Mouse (Mus musculus) liver, postnatal 0 days (tissue): Measurements from ENCODE around the gene Toporsl. TPM values are rescaled to one million over a fixed set of nuclear protein-coding genes. Genes with fewer than 3 reads are reported as not detected.

Source experiments
- ATAC-seq: fragments of 200-750 bp; cut with Nextera tagmentation; 2 replicates; pipeline ENCODE4 v1.8.0; 2017; ENCODE audit warnings: mild to moderate bottlenecking, moderate library complexity
- DNase-seq: peaks from one replicate; pipeline ENCODE4 v3.0.0-alpha.2; 2016
- H3K27ac ChIP-seq: fragments of 300-500 bp; sonication (generic); 2 replicates; pipeline ENCODE4 v1.5.1; 2014; ENCODE audit warnings: antibody characterized with exemption, moderate library complexity, mild to moderate bottlenecking, low read depth
- H3K27me3 ChIP-seq: fragments of 300-500 bp; sonication (generic); 2 replicates; pipeline ENCODE4 v1.6.1; 2014; ENCODE audit warnings: low read length, control low read depth, mixed read lengths; ENCODE audit not compliant: insufficient read depth
- H3K36me3 ChIP-seq: fragments of 300-500 bp; sonication (generic); replicated peaks from 2 replicates; pipeline ENCODE4 v1.6.1; 2014; ENCODE audit warnings: mild to moderate bottlenecking, control low read depth, low read length, moderate library complexity, mixed read lengths; ENCODE audit not compliant: insufficient read depth
- H3K4me1 ChIP-seq: fragments of 300-500 bp; sonication (generic); 2 replicates; pipeline ENCODE4 v1.6.1; 2014; ENCODE audit warnings: antibody characterized with exemption, mild to moderate bottlenecking, control low read depth; ENCODE audit not compliant: insufficient read depth
- H3K4me2 ChIP-seq: fragments of 300-500 bp; sonication (generic); 2 replicates; pipeline ENCODE4 v1.6.1; 2014; ENCODE audit warnings: low read depth, mild to moderate bottlenecking, low read length, moderate library complexity, mixed read lengths
- H3K4me3 ChIP-seq: fragments of 300-500 bp; sonication (generic); 2 replicates; pipeline ENCODE4 v1.5.1; 2014; ENCODE audit warnings: low read depth, low read length
- H3K9ac ChIP-seq: fragments of 300-500 bp; sonication (generic); replicated peaks from 2 replicates; pipeline ENCODE4 v1.6.1; 2014; ENCODE audit warnings: mild to moderate bottlenecking, moderate library complexity
- H3K9me3 ChIP-seq: fragments of 300-500 bp; sonication (generic); 2 replicates; pipeline ENCODE4 v1.6.1; 2016; ENCODE audit warnings: mild to moderate bottlenecking, control low read depth, low read length, mixed read lengths
- CTCF ChIP-seq: sonication (generic); IDR thresholded peaks from 2 replicates; pipeline ENCODE4 v1.5.1; 2016; ENCODE audit warnings: antibody characterized with exemption, low read depth
- EP300 ChIP-seq: IDR thresholded peaks from 2 replicates; pipeline ENCODE4 v1.6.1; 2016; ENCODE audit warnings: antibody characterized with exemption, low read depth, mild to moderate bottlenecking
- WGBS: fragments of 180-500 bp; shearing (Covaris S2); extraction: QIAGEN DNeasy Blood & Tissue Kit; methylation state at CpG from one replicate; pipeline ENCODE4 v1.1.7; 2014; ENCODE audit not compliant: insufficient replicate concordance; 5-methylcytosine and 5-hydroxymethylcytosine counted together
- polyA plus RNA-seq: library from polyadenylated mRNA; unstranded; fragments of >200 nt; fragmentation: Nextera tagmentation; extraction: Ambion mirVana; gene quantifications from 2 replicates; pipeline ENCODE4 v1.2.1, GENCODE M21; 2015

Toporsl gene
- polyA plus RNA-seq, result not detected in 2 replicates

DNA sequence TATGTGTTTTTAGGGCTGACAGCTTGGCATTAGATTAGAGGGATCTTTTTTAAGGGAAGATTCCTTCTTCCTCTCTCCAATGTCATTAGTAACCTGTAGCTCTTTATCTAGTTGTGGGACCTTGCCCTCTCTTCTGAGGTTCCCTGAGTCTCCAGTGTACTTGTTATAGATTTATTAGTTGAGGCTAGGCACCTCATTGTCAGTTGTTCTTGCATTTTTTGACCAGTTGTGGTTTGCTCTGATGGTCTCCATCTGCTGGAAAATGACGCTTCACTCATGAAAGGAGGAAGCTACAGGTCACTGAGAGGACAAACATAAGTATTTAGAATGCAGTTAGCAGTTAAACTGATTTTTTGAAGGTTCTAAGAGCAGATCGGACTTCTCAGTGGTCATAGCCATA lies at the start of gene Toporsl:
Toporsl (plus strand) TSS at position 348 of the 400 bp plus-strand sequence.
- DNase-seq, result no peak
- no peaks in the 10 kb centered on the region for H3K4me1 ChIP-seq
- TF ChIP-seq EP300 (no peak), CTCF (no peak)

DNA sequence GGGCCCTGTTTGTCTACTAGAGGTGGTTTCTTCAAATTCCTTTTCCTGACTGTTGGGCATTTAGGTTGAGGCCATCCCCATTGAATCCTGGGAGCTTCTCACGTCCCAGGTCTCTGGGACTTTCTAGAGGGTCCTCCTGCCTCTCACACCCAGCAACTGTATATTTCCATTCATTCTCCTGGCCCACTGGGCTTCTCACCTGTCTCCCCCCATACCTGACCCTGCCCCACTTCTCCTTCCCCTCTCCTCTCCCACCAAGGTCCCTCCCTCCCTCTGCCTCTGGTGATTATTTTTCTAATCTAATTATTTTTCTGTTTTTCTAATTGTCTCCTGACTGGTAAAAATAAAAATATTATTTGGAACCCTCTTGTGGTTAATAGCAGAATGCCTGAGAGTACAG lies 38.4 kb upstream of the Toporsl start:
- H3K27ac ChIP-seq, result no peak overlapping the region
- H3K9me3 ChIP-seq, result no peaks in the 10 kb centered on the region
- no peaks in the 10 kb centered on the region for H3K4me1 ChIP-seq
- H3K4me3 ChIP-seq, result no peak overlapping the region
- no peak for TF ChIP-seq EP300
- no peak for DNase-seq
- WGBS, result 65% methylated on average over 1 of the region's 1 CpGs
- no peak overlapping the region for H3K9ac ChIP-seq
- H3K27me3 ChIP-seq, result no peaks in the 10 kb centered on the region
- H3K4me2 ChIP-seq, result no peak overlapping the region
- ATAC-seq, result no peak
- H3K36me3 ChIP-seq, result no peaks in the 10 kb centered on the region

More for the DNA sequence above, at the start of gene Toporsl:
- Histone ChIP-seq H3K27me3 (no peaks in the 10 kb centered on the region), H3K9ac (no peak within 1 kb of the TSS), H3K4me2 (no peak within 1 kb of the TSS), H3K9me3 (no peaks in the 10 kb centered on the region), H3K4me3 (no peak within 1 kb of the TSS), H3K27ac (no peak within 1 kb of the TSS), H3K36me3 (no peaks in the 10 kb centered on the region)
- WGBS, result 63% methylated on average over 2 of the region's 2 CpGs
- ATAC-seq, result no peak

DNA sequence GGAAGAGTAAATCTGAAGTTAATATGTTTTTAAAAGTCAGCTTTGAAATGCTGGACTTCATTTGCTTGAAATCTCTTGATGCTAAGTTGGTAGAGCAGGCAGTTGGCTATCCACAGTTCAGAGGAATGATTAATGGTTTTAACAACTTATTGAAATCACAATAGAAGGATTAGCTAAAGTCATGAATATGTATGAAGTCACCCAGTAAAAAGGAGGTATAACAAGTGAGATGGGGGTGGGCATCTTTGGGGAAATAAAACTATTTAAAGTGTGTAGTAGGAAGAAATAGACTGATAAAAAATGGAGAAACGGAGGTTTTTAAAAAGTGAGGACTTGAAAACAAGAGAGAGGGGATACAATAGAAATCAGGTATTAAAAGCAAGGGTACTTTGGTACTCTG lies 38.0 kb upstream of the Toporsl start:
- H3K36me3 ChIP-seq, result no peaks in the 10 kb centered on the region
- no peaks in the 10 kb centered on the region for H3K27me3 ChIP-seq
- H3K9ac ChIP-seq, result no peak overlapping the region
- TF ChIP-seq CTCF, result no peak
- H3K9me3 ChIP-seq, result no peaks in the 10 kb centered on the region
- H3K4me2 ChIP-seq, result no peak overlapping the region
- no peaks in the 10 kb centered on the region for H3K4me1 ChIP-seq
- H3K27ac ChIP-seq, result no peak overlapping the region
- WGBS, result 42% methylated on average over 1 of the region's 1 CpGs
- DNase-seq (no peak), ATAC-seq (no peak)
- no peak overlapping the region for H3K4me3 ChIP-seq

DNA sequence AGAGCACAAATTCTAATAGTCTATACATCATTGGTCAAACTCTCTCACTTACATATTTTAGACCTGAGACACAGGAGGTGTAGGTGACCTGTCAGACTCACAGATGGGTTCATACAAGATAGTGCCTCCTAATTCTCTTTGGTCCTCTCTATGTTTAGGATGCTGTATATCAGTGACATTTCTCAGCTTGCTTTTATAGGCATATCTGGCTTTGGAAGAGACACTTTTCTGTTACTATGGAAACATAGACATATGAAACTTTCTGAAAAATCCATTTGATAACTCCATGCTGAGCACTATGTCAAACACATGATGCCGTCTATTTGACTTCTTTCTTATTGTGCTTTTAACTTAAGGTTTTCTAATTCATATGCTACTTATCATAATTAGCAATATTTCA lies 32.2 kb upstream of the Toporsl start:
- H3K4me1 ChIP-seq, result no peaks in the 10 kb centered on the region
- H3K27me3 ChIP-seq, result no peaks in the 10 kb centered on the region
- no peak overlapping the region for H3K9ac ChIP-seq
- no peak overlapping the region for H3K4me2 ChIP-seq
- ATAC-seq, result no peak
- no peak for TF ChIP-seq CTCF
- no peak for TF ChIP-seq EP300
- no peaks in the 10 kb centered on the region for H3K36me3 ChIP-seq
- H3K9me3 ChIP-seq, result no peaks in the 10 kb centered on the region
- 77% methylated on average over 1 of the region's 1 CpGs for WGBS
- no peak for DNase-seq
- H3K27ac ChIP-seq, result no peak overlapping the region
- H3K4me3 ChIP-seq, result no peak overlapping the region

DNA sequence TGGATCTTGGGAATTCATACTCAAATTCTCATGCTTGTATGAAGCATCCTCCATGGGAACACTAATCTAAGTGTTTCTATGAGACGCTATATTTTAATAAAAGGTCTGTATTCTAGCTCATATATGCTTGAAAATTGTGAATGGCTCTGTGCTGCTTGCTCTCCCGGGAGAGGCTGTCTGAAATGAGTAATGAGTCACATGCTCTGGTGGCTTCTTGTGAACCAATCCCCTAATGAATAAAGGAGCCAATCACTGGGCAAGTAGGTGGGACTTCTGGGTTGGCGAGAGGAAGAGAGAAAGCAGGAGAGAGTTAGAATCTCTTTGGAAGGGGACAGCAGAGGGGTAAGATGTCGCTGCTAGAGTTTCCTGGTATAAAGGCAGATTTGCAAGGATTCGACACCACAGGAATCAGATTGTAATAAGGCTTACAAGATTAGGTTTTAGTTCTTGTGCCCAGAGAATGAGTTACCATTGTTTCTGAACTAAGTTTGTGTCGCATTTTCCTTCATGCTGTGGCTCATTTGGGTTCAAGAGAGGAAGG lies 9.8 kb upstream of the Toporsl start:
- ATAC-seq (no peak), DNase-seq (no peak)
- WGBS, result 70% methylated on average over 6 of the region's 6 CpGs
- Histone ChIP-seq H3K4me2 (no peak overlapping the region), H3K36me3 (no peaks in the 10 kb centered on the region), H3K27ac (no peak overlapping the region), H3K9ac (no peak overlapping the region), H3K4me3 (no peak overlapping the region), H3K4me1 (no peaks in the 10 kb centered on the region), H3K9me3 (no peaks in the 10 kb centered on the region), H3K27me3 (no peaks in the 10 kb centered on the region)
- TF ChIP-seq EP300 (no peak), CTCF (no peak)

DNA sequence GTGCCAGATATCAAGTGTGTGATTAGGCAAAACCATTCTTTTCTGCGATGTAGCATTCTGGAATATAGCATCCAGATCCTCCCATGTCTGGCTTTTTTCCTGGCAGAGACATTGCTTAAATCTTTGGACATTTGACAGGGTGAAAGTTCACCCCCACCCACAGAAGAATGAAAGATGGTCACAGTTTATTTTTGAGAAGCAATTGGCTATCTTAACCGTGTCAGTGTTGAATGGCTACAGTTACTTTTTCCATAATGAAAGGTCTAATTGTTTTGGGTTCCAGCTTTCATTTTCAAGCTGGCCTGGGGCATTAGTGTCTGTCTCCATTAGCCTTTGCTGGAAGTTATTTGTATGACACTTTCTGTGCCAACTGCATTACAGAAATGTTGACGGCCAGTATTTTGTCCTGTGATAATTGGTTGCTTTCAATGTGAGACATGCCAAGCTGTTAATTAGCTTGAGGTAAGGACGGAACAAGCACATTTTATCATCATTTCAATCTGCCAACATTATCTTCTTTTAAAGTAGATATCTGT lies 2.2 kb upstream of the Toporsl start:
- H3K9me3 ChIP-seq, result no peaks in the 10 kb centered on the region
- no peaks in the 10 kb centered on the region for H3K27me3 ChIP-seq
- no peak overlapping the region for H3K4me2 ChIP-seq
- no peaks in the 10 kb centered on the region for H3K36me3 ChIP-seq
- no peak for DNase-seq
- no peak for ATAC-seq
- TF ChIP-seq CTCF (no peak), EP300 (no peak)
- 78% methylated on average over 4 of the region's 4 CpGs for WGBS
- no peak overlapping the region for H3K9ac ChIP-seq
- no peak overlapping the region for H3K27ac ChIP-seq
- H3K4me3 ChIP-seq, result no peak overlapping the region
- H3K4me1 ChIP-seq, result no peaks in the 10 kb centered on the region

DNA sequence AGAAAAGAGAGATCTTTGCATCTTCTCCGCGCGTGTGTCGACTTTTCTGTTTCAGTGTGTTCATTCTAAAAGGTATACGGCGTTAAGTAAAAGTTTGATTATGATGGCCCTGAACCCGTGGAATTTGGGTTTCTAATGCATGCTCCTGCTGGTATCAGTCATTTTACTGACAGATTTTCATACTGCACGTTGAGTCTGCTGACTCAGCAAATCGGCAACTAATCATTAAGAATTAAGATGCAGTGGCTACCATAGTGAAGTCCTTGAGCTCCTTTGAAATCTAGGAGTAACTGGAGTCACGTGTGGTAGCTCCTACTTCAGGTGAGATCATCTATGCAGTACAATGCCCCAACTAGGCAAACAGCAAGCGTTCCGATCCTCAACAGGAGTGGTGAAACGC lies 1.4 kb upstream of the Toporsl start:
- WGBS, result 85% methylated on average over 13 of the region's 13 CpGs
- no peak overlapping the region for H3K4me3 ChIP-seq
- no peaks in the 10 kb centered on the region for H3K27me3 ChIP-seq
- ATAC-seq, result no peak
- TF ChIP-seq EP300 (no peak), CTCF (no peak)
- H3K27ac ChIP-seq, result no peak overlapping the region
- no peak for DNase-seq
- H3K4me1 ChIP-seq, result no peaks in the 10 kb centered on the region
- no peak overlapping the region for H3K4me2 ChIP-seq
- no peaks in the 10 kb centered on the region for H3K9me3 ChIP-seq
- no peaks in the 10 kb centered on the region for H3K36me3 ChIP-seq
- H3K9ac ChIP-seq, result no peak overlapping the region
